ENCODE assay signal across 10 mouse cellular contexts in the genomic region with DNA sequence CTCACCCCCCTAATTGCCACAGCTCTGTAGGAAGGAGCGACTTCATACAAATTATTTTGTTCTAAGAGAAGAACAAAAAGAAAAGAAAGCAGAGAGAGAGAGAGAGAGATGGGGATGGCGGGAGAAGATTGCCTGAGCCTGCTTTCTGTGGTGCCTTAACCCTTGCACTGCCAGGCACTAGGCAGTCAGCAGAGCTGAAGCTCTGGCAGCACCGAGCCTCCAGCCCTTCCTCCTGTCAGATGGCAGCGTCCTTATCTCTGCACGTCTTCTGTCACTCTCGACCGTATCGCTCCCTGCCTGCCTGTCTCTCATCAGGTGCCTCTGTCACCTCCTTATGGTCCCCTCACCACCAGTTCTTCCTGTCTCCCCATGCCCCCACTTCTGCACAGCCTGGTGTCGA.
A peak's percentile ranks its signal among the peaks of the same experiment; 100 is the strongest.
DNase-seq lines count a peak whose midpoint lies in the region; ATAC-seq and TF ChIP-seq lines count a peak whose summit lies in the region.
"Had no signal": no experiment of that assay in that cellular context is flagged by ENCODE, and none has a peak within 500 bp of the region (broad histone marks: within the 10 kb centered on the region; RNA-seq: fewer than 3 reads in every experiment).

No protein-coding gene starts in this region.

- no peak overlapping the region for H3K9ac ChIP-seq in hindbrain, embryonic 11.5 days (ENCODE audit: low read depth, low read length)
- no peak overlapping the region for H3K9ac ChIP-seq in forebrain, embryonic 14.5 days (ENCODE audit: low read length)
- no peak overlapping the region; the same call in 1 of the 2 replicates for H3K9ac ChIP-seq in liver, embryonic 14.5 days (replicated peaks)
- no peak overlapping the region for H3K9ac ChIP-seq in neural tube, embryonic 14.5 days (replicated peaks; ENCODE audit: low read depth, low read length)

- WGBS in hindbrain, embryonic 10.5 days = 41% methylated on average over 9 of the region's 9 CpGs
- WGBS in hindbrain, embryonic 11.5 days = 42% methylated on average over 9 of the region's 9 CpGs
- WGBS in forebrain, embryonic 14.5 days = 31% methylated on average over 9 of the region's 9 CpGs
- WGBS in liver, embryonic 14.5 days (ENCODE audit: insufficient replicate concordance) = 10% methylated on average over 9 of the region's 9 CpGs
- 45% methylated on average over 9 of the region's 9 CpGs for WGBS in neural tube, embryonic 14.5 days

- H3K4me2 ChIP-seq in hindbrain, embryonic 11.5 days (replicated peaks; ENCODE audit: low read depth, low read length) = no peak overlapping the region
- no peak overlapping the region for H3K4me2 ChIP-seq in forebrain, embryonic 14.5 days (ENCODE audit: low read length)
- H3K4me2 ChIP-seq in liver, embryonic 14.5 days (ENCODE audit: low read depth) = peak overlapping the region; percentile 36
- H3K4me2 ChIP-seq in neural tube, embryonic 14.5 days (ENCODE audit: low read depth, low read length) = no peak overlapping the region

- no peak overlapping the region for H3K4me3 ChIP-seq in hindbrain, embryonic 10.5 days
- H3K4me3 ChIP-seq in hindbrain, embryonic 11.5 days (ENCODE audit: low read depth, low read length) = no peak overlapping the region
- no peak overlapping the region for H3K4me3 ChIP-seq in forebrain, embryonic 14.5 days (ENCODE audit: low read depth, low read length)
- no peak overlapping the region for H3K4me3 ChIP-seq in liver, embryonic 14.5 days (ENCODE audit: insufficient read depth in 1 of 2, low read depth in 2 of 2, low read length in 2 of 2)
- no peak overlapping the region for H3K4me3 ChIP-seq in neural tube, embryonic 14.5 days (ENCODE audit: low read depth, low read length)
- H3K4me3 ChIP-seq: left cerebral cortex, adult 2 months; myocyte had no signal

- peak overlapping the region; percentile 80 for H3K27ac ChIP-seq in hindbrain, embryonic 10.5 days
- no peak overlapping the region for H3K27ac ChIP-seq in hindbrain, embryonic 11.5 days (ENCODE audit: low read depth, low read length)
- H3K27ac ChIP-seq in forebrain, embryonic 14.5 days (ENCODE audit: low read depth, low read length) = peak overlapping the region; percentile 10
- H3K27ac ChIP-seq in liver, embryonic 14.5 days = no peak overlapping the region
- peak overlapping the region; percentile 52; the same call in 1 of the 2 replicates for H3K27ac ChIP-seq in neural tube, embryonic 14.5 days (ENCODE audit: low read depth, low read length)
- H3K27ac ChIP-seq: left cerebral cortex, adult 2 months had no signal

- no peaks in the 10 kb centered on the region for H3K9me3 ChIP-seq in hindbrain, embryonic 10.5 days
- no peaks in the 10 kb centered on the region for H3K9me3 ChIP-seq in hindbrain, embryonic 11.5 days (ENCODE audit: control insufficient read depth, low read length)
- H3K9me3 ChIP-seq in forebrain, embryonic 14.5 days (replicated peaks; ENCODE audit: control insufficient read depth, low read length) = no peaks in the 10 kb centered on the region
- H3K9me3 ChIP-seq in liver, embryonic 14.5 days (ENCODE audit: control insufficient read depth, low read length) = no peaks in the 10 kb centered on the region
- no peaks in the 10 kb centered on the region for H3K9me3 ChIP-seq in neural tube, embryonic 14.5 days (ENCODE audit: control insufficient read depth, low read length)

- peaks cover 53% of the 10 kb centered on the region for H3K4me1 ChIP-seq in hindbrain, embryonic 10.5 days (replicated peaks)
- peaks cover 8% of the 10 kb centered on the region; the same call in 1 of the 2 replicates for H3K4me1 ChIP-seq in hindbrain, embryonic 11.5 days (replicated peaks; ENCODE audit: control insufficient read depth, insufficient read depth, low read length)
- no peaks in the 10 kb centered on the region; the same call in 1 of the 2 replicates for H3K4me1 ChIP-seq in forebrain, embryonic 14.5 days (ENCODE audit: control insufficient read depth, insufficient read depth, low read length)
- peaks cover 18 to 25% of the 10 kb centered on the region in 2 experiments for H3K4me1 ChIP-seq in liver, embryonic 14.5 days (replicated peaks; ENCODE audit: control insufficient read depth in 2 of 2, insufficient read depth in 2 of 2, low read length in 1 of 2)
- peaks cover 12% of the 10 kb centered on the region for H3K4me1 ChIP-seq in neural tube, embryonic 14.5 days (ENCODE audit: control insufficient read depth, insufficient read depth, low read length)

- no peak for TF ChIP-seq CTCF in liver, embryonic 14.5 days (IDR thresholded peaks at IDR 0.05; ENCODE audit: low read depth)

- peaks cover 40% of the 10 kb centered on the region for H3K27me3 ChIP-seq in hindbrain, embryonic 10.5 days (ENCODE audit: insufficient read depth, poor library complexity, severe bottlenecking)
- H3K27me3 ChIP-seq in hindbrain, embryonic 11.5 days (ENCODE audit: control insufficient read depth, insufficient read depth, low read length) = no peaks in the 10 kb centered on the region
- H3K27me3 ChIP-seq in forebrain, embryonic 14.5 days (replicated peaks; ENCODE audit: control insufficient read depth, insufficient read depth, low read length) = peaks cover 14% of the 10 kb centered on the region
- no peaks in the 10 kb centered on the region for H3K27me3 ChIP-seq in liver, embryonic 14.5 days (ENCODE audit: control insufficient read depth, insufficient read depth, low read length)
- H3K27me3 ChIP-seq in neural tube, embryonic 14.5 days (ENCODE audit: control insufficient read depth, insufficient read depth, low read length) = no peaks in the 10 kb centered on the region

- H3K36me3 ChIP-seq in hindbrain, embryonic 10.5 days = no peaks in the 10 kb centered on the region
- no peaks in the 10 kb centered on the region for H3K36me3 ChIP-seq in hindbrain, embryonic 11.5 days (ENCODE audit: control insufficient read depth, insufficient read depth, low read length)
- H3K36me3 ChIP-seq in forebrain, embryonic 14.5 days (ENCODE audit: control insufficient read depth, insufficient read depth, low read length) = no peaks in the 10 kb centered on the region
- no peaks in the 10 kb centered on the region for H3K36me3 ChIP-seq in liver, embryonic 14.5 days (replicated peaks; ENCODE audit: control insufficient read depth, insufficient read depth, low read depth)
- H3K36me3 ChIP-seq in neural tube, embryonic 14.5 days (ENCODE audit: control insufficient read depth, insufficient read depth, low read length) = no peaks in the 10 kb centered on the region

- no peak for ATAC-seq in hindbrain, embryonic 11.5 days (ENCODE audit: low FRiP score)
- 0 out of 2 replicates have a peak, but pooled peaks have one; percentile 48 for ATAC-seq in forebrain, embryonic 14.5 days
- ATAC-seq in liver, embryonic 14.5 days (ENCODE audit: insufficient read depth) = peak; percentile 71
- peak; percentile 36; the same call in 1 of the 2 replicates for ATAC-seq in neural tube, embryonic 14.5 days (ENCODE audit: low read depth)

- no peak for DNase-seq in hindbrain, embryonic 10.5 days (ENCODE audit: low spot score)
- DNase-seq in hindbrain, embryonic 11.5 days (ENCODE audit: low spot score) = no peak
- peak; percentile 59 for DNase-seq in forebrain, embryonic 14.5 days (ENCODE audit: low spot score)
- DNase-seq in liver, embryonic 14.5 days (ENCODE audit: low read depth in 3 of 3, low spot score in 3 of 3) = peak in 2 of 3 experiments; percentile 57 to 59
- no peak for DNase-seq in thymus, postnatal 36 days
- no peak for DNase-seq in ovary, adult 18-20 months (ENCODE audit: low spot score)
- DNase-seq in embryo, embryonic 9.5 days (ENCODE audit: extremely low spot score) = no peak

- peak; percentile 60 for TF ChIP-seq EP300 in liver, embryonic 14.5 days (IDR thresholded peaks at IDR 0.05; ENCODE audit: low read depth)

Comparison
In these comparisons a context has a peak if more than half of its experiments do, and no peak if none do; other contexts are left out.
1. H3K27ac ChIP-seq: peak in hindbrain, embryonic 10.5 days (single experiment), forebrain, embryonic 14.5 days (single experiment) and neural tube, embryonic 14.5 days (single experiment); none in hindbrain, embryonic 11.5 days (single experiment) and liver, embryonic 14.5 days (single experiment).
2. DNase-seq: peak in forebrain, embryonic 14.5 days (single experiment) and liver, embryonic 14.5 days (2 of 3); none in hindbrain, embryonic 10.5 days (single experiment), hindbrain, embryonic 11.5 days (single experiment), thymus, postnatal 36 days (0 of 2), ovary, adult 18-20 months (single experiment) and embryo, embryonic 9.5 days (single experiment).